Mouse (Mus musculus): Measurements from ENCODE around the gene Hoxb5.

Hoxb5 gene

DNA sequence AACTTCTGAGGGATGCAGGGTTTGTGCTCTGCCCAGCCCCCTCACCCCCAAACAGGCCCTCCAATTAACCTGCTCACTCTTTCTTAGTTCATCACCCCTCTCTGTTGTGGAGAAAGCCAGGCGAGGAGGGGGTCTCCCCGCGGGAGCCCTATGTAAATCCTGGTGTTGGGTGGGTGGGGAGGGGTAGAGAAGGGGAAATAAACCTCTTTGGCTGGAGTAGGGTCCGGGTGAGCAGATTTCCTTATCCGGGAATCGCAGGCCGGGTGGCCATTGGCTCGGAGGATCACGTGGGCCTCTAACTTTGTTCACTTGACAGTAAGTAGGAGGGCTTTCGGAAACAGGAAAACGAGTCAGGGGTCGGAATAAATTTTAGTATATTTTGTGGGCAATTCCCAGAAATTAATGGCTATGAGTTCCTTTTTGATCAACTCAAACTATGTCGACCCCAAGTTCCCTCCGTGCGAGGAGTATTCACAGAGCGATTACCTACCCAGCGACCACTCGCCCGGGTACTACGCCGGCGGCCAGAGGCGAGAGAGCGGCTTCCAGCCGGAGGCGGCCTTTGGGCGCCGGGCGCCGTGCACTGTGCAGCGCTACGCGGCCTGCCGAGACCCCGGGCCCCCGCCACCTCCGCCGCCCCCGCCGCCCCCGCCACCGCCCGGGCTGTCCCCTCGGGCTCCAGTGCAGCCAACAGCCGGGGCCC is 15.4 kb downstream of the Hoxb5 start:
- DNase-seq (ENCODE audit: low spot score in 2 of 2): no peak

DNA sequence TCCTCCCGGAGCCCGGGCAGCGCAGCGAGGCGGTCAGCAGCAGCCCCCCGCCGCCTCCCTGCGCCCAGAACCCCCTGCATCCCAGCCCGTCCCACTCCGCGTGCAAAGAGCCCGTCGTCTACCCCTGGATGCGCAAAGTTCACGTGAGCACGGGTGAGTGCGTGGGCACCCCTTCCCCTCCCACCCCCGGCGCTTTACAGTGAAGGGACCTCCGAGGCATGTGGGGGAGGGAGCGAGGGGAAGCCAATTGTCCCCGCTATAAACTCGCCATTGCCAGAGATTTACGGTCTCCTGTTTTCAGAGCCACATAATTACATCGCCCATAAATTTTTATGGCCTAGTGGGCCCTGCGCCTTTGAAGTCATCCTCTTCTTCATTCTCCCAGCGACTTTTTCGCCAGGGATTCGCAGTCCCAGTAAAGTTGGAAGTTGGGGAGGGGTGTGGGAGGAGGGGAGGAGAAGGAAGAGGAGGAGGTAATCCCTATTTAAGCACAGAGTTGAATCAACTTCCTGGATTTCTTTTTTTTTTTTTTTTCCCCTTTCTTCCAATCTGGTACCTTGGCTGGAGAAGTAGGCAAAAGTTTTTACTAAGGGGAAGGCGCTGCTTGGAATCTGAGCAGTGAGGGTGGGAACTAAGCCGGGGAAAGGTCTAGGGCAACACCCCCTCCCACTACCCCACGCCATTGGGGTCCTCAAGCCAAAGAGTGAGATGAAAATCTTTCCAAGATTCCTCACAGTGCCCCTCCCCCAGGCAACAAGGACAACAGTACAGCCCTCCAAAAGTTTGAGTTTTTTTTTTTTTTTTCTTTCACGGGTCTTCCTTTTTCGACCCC is 16.2 kb downstream of the Hoxb5 start:
- no peak for DNase-seq (ENCODE audit: low spot score in 2 of 2)

DNA sequence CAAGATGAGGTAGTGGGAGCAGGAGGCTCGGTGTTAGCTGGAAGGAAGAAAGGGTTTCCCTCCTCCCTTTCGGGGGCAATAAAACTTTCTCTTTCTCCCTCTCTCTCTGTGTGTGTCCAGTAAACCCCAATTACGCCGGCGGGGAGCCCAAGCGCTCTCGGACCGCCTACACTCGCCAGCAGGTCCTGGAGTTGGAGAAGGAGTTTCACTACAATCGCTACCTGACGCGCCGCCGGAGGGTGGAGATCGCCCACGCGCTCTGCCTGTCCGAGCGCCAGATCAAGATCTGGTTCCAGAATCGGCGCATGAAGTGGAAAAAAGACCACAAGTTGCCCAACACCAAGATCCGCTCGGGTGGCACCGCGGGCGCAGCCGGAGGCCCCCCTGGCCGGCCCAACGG is 16.8 kb downstream of the Hoxb5 start:
- no peak for DNase-seq (ENCODE audit: low spot score in 2 of 2)

DNA sequence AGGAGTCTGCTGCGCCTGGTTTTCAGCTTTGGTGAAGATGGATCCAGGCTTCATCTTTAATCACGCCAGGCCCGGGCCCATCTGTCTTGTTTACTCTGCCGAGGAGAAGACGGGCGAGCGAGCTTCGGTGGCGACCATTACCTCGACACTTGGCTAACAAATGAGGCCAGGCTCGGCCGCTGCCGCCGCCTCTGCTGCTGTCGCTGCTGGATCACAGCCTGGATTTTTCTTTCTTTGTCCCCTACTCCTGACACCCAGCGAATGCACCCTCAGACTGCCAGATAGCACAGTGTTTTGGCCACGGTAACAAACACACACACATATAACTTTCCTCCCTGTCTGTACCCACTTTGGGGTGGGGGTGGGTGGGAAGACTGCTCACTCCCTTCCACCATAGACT is 17.6 kb downstream of the Hoxb5 start:
- DNase-seq (ENCODE audit: low spot score in 2 of 2): no peak

DNA sequence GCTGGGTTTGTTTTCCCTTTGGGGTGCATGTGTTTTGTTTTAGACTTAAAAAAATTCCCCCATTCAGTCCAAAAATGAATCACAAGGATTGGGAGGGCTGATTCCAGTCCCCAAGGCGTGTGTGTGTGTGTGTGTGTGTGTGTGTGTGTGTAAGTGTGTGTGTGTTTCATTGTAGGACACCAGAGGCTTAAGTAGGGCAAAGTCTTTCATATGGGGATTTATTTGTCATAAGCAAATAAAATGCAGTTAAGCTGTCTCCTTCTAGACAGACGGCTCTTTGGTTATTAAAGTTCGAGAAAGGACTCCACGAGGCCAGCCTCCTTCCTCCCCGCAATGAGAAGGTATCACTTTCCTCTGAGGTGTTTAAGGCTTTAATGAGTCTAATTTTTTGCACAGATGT is 18.7 kb downstream of the Hoxb5 start:
- DNase-seq (ENCODE audit: low spot score in 2 of 2): no peak

DNA sequence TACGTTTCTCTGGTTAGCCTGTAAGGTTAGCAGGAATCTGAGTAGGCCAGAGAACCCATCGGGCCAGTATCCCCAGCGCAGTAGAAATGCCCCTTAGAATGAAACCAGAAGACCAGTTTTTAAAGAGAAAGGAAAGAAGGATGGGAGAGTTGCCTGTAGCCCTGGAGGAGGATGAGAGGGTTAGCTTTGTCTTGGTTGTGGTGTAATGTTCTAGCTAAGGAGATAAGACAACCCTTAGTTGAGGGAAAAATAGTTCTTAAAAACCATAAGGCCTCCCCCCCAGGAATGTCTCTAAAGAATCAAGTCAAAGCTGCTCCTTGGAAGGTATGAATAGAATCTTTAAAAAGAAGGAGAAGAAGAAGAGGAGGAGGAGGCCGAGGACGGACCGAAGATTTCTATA is 19.6 kb downstream of the Hoxb5 start:
- DNase-seq (ENCODE audit: low spot score in 2 of 2): no peak

DNA sequence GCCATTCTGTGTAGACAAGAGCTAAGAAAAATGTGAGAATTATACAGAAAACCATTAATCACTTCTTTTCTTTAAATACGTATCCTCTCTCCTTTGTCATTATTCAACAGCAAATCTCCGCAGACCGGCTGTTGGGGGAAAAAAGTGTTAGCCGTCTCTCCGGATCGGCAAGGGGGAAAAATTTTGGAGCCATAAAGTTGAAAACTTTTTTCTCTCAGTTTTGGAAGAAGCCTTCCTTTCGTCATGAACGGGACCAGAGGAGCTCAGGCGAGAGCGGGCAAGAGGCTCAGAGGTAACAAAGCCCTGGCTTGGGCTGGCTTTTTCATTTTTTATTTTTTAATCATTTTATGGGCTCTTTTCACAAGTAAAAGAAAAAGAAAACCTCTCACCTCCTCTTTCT is 20.0 kb downstream of the Hoxb5 start, which contains the start of gene Hoxb3:
Gene Hoxb3 (plus strand): TSS at position 173 of the 400 bp plus-strand sequence.
- DNase-seq (ENCODE audit: low spot score in 2 of 2): no peak

DNA sequence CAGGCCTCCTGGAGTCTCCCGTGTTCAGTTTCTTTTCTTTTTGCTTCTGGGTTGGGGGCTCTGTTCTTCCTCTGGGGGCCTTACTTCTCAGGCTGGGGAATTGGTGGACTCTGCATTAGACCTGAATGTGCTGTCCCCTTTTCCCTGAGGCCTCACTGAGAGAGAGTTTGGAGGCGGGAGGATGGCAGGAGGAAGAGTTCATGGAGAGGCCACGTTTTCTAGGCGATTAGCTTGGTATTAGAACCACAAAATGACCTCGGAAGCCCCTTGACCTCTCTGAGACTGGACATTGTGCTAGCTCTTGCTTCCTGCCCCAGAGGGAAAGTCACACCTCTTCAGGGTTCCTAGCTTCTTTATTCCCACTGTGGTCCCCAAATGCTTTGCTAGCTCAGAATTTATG is 21.0 kb downstream of the Hoxb5 start:
- no peak for DNase-seq (ENCODE audit: low spot score in 2 of 2)

DNA sequence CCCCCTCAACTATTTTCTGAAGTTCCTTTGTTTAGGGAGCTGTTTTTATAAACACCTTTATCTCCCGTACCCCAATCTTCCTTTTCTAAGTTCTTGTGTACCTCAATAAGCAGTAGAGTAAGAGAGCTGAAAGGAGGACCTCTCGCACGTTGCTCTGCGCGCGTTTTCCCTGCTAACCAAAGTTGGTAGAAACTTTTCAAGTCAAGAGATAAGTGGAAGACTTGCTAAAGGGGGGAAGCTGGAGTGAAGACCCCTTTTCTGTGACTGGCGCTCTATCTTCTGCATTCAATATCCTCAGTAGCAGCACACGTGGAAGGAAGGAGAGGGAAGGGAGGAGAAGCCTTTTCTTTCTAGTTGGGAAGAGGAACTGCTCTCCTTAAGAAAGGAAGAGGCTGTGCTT is 21.8 kb downstream of the Hoxb5 start:
- no peak for DNase-seq (ENCODE audit: low spot score in 2 of 2)

DNA sequence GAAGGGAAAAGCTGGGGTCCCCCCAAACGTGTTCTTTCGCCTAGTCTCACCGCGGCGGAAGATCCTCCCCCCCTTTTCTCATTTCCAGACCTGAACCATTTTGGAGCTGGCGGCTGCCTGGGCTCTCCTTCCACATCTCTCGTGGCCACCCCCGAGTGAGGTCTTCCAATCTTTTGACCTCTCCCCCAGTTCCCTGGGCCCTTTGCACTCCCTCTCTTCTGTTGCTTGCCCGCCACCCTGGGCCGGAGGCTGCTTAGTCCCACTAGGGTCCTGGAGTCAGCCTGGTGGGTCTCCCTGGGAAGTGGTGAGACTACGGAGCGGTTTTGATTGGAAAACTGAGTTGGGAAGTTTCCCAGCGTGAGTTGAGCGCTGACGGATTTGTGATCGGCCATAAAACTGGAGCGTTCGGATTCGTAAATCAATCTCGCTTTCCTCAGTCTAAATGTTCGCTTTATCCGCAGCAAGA is 22.6 kb downstream of the Hoxb5 start:
- no peak for DNase-seq (ENCODE audit: low spot score in 2 of 2)

DNA sequence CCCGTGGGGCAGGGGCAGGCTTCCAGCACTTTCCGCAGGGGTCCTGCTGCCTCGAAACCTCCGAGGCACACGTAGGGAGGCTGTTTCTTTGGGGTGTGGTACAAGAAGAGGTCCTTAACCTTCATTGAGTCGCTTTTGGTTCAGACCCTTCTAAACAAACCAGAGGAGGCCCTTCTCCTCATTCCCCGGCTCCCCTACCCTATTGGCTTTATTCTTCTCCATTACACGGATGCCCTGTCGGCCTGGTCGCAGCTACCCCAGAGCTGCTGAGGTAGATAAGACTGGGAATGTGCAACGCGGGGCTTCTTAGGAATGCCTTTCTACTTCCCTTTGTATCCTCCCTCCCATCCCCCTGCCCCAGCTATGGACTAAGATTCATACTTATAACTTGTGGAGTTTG is 23.6 kb downstream of the Hoxb5 start:
- DNase-seq (ENCODE audit: low spot score in 2 of 2): no peak

DNA sequence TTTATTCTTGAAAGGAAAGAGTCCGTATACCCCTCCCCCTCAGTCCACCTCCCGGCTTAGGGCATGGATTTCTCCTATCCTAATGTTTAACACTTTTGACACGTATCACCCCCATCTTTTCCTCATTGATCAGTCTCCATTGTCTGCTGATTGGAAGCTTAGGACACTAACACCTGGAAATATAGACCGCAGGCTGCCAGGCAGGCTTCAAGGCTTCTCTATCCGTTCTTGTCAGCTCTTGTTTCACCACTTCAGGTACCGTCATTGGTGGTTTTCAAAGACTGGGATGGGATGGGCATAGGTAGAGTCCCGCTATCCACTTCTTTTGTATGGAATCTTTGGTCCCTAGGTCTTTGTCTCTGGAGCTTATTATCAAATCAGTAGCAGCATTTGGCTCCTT is 24.0 kb downstream of the Hoxb5 start:
- no peak for DNase-seq (ENCODE audit: low spot score in 2 of 2)

DNA sequence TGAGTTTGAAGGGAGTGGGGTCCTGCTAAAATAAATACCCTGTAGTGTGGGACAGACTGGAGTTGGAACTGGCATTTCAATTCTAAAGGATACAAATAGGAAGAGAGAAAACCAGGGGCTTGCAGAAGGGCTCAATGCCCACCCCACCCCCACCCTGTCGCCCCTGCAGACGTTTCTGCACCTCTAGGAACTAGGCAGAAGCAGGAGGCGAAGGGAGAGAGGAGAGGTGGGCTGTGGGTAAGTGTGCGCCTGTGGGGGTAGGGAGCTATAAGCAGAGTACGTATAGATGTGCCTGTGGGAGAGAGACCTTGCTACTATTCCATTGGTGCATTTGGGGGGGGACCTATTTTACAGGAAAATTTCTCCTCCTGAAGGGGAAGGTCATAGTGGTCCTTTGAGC is 24.6 kb downstream of the Hoxb5 start:
- DNase-seq (ENCODE audit: low spot score in 2 of 2): no peak

DNA sequence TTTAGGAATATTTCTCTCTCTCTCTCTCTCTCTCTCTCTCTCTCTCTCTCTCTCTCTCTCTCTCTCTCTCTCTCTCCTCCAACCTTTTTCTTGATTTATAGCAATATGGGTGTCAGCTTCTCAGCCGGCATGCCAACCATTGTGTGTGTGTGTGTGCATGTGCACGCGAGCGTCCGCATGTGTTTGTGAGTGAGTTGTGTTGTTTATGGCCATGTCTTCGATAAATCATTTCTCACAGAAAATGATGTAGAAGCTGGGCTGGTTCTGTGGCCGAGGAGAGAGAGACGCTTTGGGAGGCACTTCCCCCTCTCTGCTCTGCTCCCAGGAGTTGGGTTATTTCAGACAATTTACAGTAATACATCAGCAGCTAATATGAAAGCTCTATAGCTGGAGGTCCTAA is 25.5 kb downstream of the Hoxb5 start:
- DNase-seq (ENCODE audit: low spot score in 2 of 2): no peak

DNA sequence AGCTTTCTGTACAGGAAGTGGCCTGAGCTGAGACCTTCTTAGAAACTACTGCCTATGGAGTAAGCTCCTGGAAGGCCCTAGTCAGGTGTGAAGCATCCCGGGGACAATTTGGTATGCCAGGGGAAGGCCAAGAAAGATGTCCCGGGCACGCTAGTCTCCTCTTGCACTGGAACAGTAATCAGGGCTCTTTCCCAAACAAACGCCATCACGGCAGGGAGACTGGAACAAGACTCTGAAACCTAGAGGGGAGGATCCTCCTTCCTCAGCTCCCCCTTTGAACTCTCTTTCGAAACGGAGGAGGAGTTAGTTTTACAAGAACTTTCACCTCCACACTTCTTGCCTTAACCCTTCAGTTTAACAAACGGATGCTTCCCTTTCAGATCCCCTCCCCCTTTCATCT is 29.0 kb downstream of the Hoxb5 start:
- no peak for DNase-seq (ENCODE audit: low spot score in 2 of 2)

DNA sequence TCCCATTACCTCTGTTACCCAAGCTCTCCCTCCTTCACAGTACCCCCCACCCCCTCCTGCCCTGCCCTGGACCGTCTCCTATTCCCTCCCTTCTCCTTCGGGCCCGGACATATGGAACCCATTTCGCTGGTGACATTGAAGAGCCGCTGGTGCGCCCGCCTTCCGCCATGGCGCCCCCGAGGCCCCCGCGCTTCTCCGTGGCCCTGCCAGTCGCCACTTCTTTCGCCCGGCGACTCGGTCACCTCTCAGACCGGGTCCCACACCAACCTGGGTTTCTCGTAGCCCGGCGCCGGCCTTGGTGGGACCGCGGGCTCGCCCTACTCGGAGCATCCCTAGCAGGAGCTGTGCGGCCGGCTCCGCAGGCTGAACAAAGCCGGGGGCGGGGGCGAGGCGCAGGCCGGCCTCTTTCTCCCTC is 29.5 kb downstream of the Hoxb5 start:
- DNase-seq (ENCODE audit: low spot score in 2 of 2): no peak

DNA sequence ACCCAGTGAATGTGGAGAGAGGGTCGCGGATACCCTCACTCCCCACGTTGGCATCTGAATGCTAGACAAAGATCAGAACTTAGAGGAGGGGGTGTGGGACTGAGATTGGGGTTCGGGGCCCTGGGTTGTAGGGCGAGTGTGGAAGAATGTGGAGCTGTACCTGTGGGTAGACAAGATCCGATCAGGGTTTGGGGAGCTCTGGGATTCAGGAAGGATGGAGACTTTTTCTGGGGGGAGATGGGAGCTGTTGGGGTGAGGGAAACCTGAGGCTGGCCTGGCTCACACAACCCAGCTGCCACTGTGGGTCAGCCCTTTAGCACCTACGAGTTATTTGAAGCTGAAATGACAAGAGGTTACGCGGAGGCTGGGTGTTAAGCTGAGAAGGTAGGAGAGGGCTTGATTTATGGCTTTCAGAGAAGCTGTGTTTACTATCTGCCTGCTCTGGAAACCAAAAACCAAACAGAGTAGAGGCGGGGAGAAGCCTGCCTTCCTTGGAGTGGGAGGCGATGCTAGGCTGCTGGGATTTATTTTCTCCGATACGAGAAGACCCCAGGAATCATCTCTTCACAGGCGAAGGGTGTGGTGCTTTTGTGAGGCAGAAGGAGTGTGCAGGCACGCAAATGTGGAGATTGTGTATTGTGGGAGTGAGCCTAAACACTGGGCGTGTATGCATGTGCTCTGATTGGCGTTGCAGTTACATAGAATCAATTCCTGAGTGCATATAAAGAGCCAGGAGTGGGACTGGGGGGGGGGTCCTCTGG is 30.3 kb downstream of the Hoxb5 start:
- DNase-seq (ENCODE audit: low spot score in 2 of 2): no peak

DNA sequence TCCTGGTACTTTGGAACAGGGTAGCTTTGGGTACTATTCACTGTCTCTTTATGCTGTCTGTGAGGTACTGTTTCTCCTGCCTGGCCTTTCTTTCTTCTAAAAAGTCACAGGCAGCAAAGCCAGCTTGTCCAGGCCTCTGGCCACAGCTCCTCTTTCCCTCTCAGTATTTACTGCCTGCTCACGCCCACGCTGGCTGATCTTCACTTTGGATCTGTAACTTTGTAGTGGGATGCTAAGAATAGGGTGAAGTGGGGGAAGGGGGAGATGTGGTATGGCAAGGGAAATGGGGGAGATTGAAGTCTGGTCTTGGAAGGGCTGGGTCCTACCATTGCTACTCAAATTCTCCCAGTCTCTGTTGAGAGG is 30.8 kb downstream of the Hoxb5 start:
- DNase-seq (ENCODE audit: low spot score in 2 of 2): no peak

DNA sequence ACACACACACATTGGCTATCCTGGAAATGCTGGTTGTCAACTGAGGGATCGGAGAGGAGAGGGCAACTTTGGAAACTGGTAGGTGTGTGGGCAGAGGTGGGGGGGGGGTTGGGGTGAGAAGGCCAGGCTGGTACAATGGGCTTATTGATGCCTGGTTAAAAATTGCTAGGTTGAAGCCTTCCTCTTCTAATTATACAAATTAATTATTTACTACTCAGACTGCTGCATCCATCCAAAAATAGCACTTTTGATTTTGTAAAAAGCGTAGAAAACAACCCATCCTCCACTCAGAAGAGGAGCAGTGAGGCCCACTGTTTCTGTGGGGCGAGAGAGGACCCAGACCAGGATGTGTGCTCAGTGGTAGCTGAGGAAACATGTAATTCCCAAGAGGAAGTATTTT is 31.9 kb downstream of the Hoxb5 start:
- no peak for DNase-seq (ENCODE audit: low spot score in 2 of 2)

DNA sequence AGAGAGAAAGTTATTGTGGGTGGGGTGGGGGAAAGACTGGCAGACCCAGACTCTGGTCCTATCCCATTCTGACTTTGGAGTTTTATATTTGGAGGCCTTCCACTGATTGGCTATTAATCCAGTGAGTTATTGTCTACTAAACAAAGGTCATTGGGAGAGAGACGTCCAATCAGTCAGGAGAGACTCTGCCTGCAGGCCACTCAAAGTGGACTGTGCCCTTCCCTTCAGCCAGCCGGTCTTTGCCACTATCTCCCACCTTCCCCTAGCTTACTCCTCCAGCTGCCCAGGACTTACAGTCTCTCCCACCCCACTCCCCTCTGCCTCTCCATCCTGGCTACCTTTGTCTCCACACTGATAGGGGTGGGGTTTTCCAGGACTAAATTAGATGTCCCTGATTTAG is 33.5 kb downstream of the Hoxb5 start:
- DNase-seq (ENCODE audit: low spot score in 2 of 2): no peak

DNA sequence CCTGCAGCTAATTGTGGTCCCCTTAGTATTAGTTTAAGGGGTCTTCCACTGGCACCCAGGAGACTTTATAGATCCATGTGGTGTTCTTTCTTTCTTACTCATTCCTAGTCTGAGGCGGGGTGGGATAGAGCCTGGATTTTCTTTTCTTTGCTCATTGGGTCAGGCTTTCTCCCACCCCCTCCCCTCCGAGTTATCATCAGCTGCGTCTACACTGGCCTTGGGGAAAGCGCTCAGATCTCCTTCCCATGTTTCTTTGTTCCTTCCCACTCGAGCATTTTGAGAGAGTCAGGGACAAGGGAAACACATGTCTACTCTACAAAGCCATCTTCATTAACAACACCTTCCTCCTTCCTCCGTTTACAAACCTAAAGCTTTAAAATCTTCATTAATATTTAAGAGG is 33.9 kb downstream of the Hoxb5 start:
- DNase-seq (ENCODE audit: low spot score in 2 of 2): no peak

DNA sequence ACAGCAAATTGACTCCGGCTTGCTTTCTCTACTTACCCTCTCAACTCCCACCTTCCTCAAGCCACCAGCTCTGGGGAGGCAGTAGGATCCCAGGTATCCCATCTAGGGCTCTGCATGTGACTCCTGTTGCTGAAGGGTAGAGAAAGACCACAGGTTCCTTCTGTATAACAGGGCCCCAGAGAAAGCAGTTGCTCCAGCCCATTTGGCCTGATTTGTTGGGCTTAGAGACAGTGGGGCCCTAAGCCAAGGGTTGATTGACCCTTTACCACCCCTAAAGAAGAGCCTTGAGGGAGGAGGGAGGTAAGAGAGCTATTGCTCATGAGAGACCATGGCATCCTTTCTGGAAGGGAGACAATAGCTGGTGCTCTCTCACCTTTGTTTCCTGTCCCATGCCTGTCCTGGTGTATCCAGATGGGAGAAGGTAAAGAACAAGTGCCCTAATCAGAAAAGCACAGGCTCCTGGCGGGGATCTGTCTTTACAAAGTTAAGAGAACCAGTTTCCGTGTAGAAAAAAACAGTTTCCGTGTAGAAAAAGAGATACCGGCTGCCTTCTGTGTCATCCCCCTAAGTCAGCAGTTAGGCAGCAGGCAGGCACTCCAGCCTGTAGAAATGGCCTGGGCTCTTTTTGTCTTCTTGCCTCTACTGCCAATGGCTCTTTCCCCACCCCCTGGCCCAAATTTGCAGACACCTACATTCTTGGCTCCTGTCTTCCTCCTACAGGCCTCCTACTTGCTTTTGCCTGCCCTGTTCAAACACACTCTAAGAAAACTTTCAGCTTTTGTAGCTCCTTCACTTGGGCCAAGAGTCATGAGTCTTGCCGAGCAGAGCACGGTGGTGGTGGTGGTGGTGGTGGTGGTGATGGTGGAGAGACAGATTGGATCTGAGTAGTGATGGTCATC is 36.1 kb downstream of the Hoxb5 start:
- no peak for DNase-seq (ENCODE audit: low spot score in 2 of 2)
